In the genomic region with DNA sequence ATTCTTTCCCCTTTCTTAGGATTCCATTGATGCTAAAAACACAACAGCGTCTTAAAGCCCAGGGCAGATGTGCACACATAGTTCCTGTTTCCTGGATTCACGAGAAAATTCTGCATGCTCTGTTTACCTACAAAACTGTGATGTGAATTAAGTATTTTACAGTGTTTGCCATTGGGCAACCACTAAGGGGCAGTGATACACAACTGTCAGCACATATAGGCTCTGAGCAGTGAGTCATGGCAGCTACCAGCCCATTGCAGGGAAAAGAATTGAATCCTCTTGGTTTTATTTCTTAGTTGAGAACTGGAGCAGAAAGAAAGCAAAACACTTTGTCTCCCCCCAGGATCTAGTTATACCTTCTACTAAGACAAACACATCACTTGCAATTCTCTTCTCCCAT, we compare ENCODE assay signal across 10 mouse cellular contexts.
DNase-seq lines count a peak whose midpoint lies in the region; ATAC-seq and TF ChIP-seq lines count a peak whose summit lies in the region.
"Had no signal": no experiment of that assay in that cellular context is flagged by ENCODE, and none has a peak within 500 bp of the region (broad histone marks: within the 10 kb centered on the region; RNA-seq: fewer than 3 reads in every experiment).

No protein-coding gene starts in this region.

- DNase-seq in kidney, postnatal 0 days (ENCODE audit: low spot score): peak; percentile 33
- no peak for DNase-seq in kidney, postnatal 36 days
- DNase-seq in hindbrain, embryonic 14.5 days (ENCODE audit: low spot score): peak; percentile 61
- no peak for DNase-seq in spleen, postnatal 14 days (ENCODE audit: low spot score in 2 of 2)
- no peak for DNase-seq in kidney, adult 2 months

- no peaks in the 10 kb centered on the region for H3K4me1 ChIP-seq in kidney, postnatal 0 days (replicated peaks; ENCODE audit: insufficient read depth, low read length)
- H3K4me1 ChIP-seq in cortical plate, adult 2 months (ENCODE audit: control insufficient read depth, insufficient read depth, low read length): no peaks in the 10 kb centered on the region
- H3K4me1 ChIP-seq in hindbrain, embryonic 14.5 days (replicated peaks; ENCODE audit: control insufficient read depth, insufficient read depth, low read length): peaks cover 15% of the 10 kb centered on the region
- peaks cover 9% of the 10 kb centered on the region for H3K4me1 ChIP-seq in neural tube, embryonic 15.5 days
- H3K4me1 ChIP-seq in kidney, adult 2 months (ENCODE audit: control insufficient read depth, insufficient read depth, low read length): no peaks in the 10 kb centered on the region
- H3K4me1 ChIP-seq in kidney, embryonic 16.5 days (ENCODE audit: insufficient read depth, low read length): no peaks in the 10 kb centered on the region

- no peak for ATAC-seq in kidney, postnatal 0 days (replicated peaks; ENCODE audit: low FRiP score, low read depth)
- ATAC-seq in hindbrain, embryonic 14.5 days (ENCODE audit: low FRiP score): peak; percentile 68; the same call in 1 of the 2 replicates
- peak; percentile 66; the same call in 1 of the 2 replicates for ATAC-seq in neural tube, embryonic 15.5 days (ENCODE audit: low FRiP score)
- ATAC-seq in kidney, embryonic 16.5 days (ENCODE audit: low FRiP score, low TSS enrichment): no peak
- ATAC-seq: inflammation-experienced regulatory T-cells, adult 6 months had no signal

- no peaks in the 10 kb centered on the region for H3K9me3 ChIP-seq in kidney, postnatal 0 days (replicated peaks; ENCODE audit: low read length)
- no peaks in the 10 kb centered on the region for H3K9me3 ChIP-seq in hindbrain, embryonic 14.5 days (ENCODE audit: control insufficient read depth, low read length)
- no peaks in the 10 kb centered on the region for H3K9me3 ChIP-seq in neural tube, embryonic 15.5 days (replicated peaks)
- no peaks in the 10 kb centered on the region for H3K9me3 ChIP-seq in kidney, embryonic 16.5 days (ENCODE audit: low read length)
- H3K9me3 ChIP-seq: G1E had no signal

- TF ChIP-seq CTCF in kidney, postnatal 0 days (IDR thresholded peaks at IDR 0.05; ENCODE audit: low read depth): peak; percentile 50
- peak; percentile 57 for TF ChIP-seq CTCF in cortical plate, adult 2 months (IDR thresholded peaks at IDR 0.05; ENCODE audit: extremely low read depth, insufficient read depth, low read length)
- TF ChIP-seq CTCF in kidney, adult 2 months (conservative IDR thresholded peaks at IDR 0.05; ENCODE audit: insufficient read depth, insufficient read length, low read depth, low read length): no peak

- no peak overlapping the region for H3K4me3 ChIP-seq in kidney, postnatal 0 days (replicated peaks; ENCODE audit: low read depth, low read length)
- no peak overlapping the region for H3K4me3 ChIP-seq in cortical plate, adult 2 months (ENCODE audit: insufficient read depth, low read length)
- no peak overlapping the region for H3K4me3 ChIP-seq in hindbrain, embryonic 14.5 days (replicated peaks; ENCODE audit: low read length)
- H3K4me3 ChIP-seq in neural tube, embryonic 15.5 days (replicated peaks): no peak overlapping the region
- H3K4me3 ChIP-seq in kidney, adult 2 months (ENCODE audit: insufficient read depth, low read depth, low read length): no peak overlapping the region
- H3K4me3 ChIP-seq in kidney, embryonic 16.5 days (ENCODE audit: low read length): no peak overlapping the region

- no peak for TF ChIP-seq POLR2A in cortical plate, adult 2 months (IDR thresholded peaks at IDR 0.05; ENCODE audit: extremely low read depth, insufficient read depth, low read length)
- no peak for TF ChIP-seq POLR2A in kidney, adult 2 months (IDR thresholded peaks at IDR 0.05; ENCODE audit: low read depth, low read length)

- WGBS in kidney, postnatal 0 days: 54% methylated on average over 2 of the region's 2 CpGs
- 46% methylated on average over 2 of the region's 2 CpGs for WGBS in hindbrain, embryonic 14.5 days
- WGBS in neural tube, embryonic 15.5 days: 53% methylated on average over 2 of the region's 2 CpGs
- WGBS in kidney, adult 2 months: 39% methylated on average over 2 of the region's 2 CpGs
- whole genome bisulfite sequencing in kidney, embryonic 16.5 days: 57% methylated on average over 2 of the region's 2 CpGs

- no peak overlapping the region for H3K4me2 ChIP-seq in kidney, postnatal 0 days (ENCODE audit: low read length)
- H3K4me2 ChIP-seq in hindbrain, embryonic 14.5 days (replicated peaks): no peak overlapping the region
- no peak overlapping the region for H3K4me2 ChIP-seq in neural tube, embryonic 15.5 days
- no peak overlapping the region for H3K4me2 ChIP-seq in kidney, embryonic 16.5 days (replicated peaks; ENCODE audit: low read depth, low read length)

- no peak overlapping the region for H3K9ac ChIP-seq in kidney, postnatal 0 days (ENCODE audit: low read depth, low read length)
- H3K9ac ChIP-seq in hindbrain, embryonic 14.5 days: no peak overlapping the region
- no peak overlapping the region for H3K9ac ChIP-seq in neural tube, embryonic 15.5 days (replicated peaks)
- H3K9ac ChIP-seq in kidney, embryonic 16.5 days (replicated peaks; ENCODE audit: low read length): no peak overlapping the region

- H3K36me3 ChIP-seq in kidney, postnatal 0 days (ENCODE audit: insufficient read depth, low read length): no peaks in the 10 kb centered on the region
- no peaks in the 10 kb centered on the region for H3K36me3 ChIP-seq in hindbrain, embryonic 14.5 days (replicated peaks; ENCODE audit: control insufficient read depth, insufficient read depth)
- no peaks in the 10 kb centered on the region for H3K36me3 ChIP-seq in neural tube, embryonic 15.5 days
- no peaks in the 10 kb centered on the region for H3K36me3 ChIP-seq in kidney, adult 2 months (ENCODE audit: control insufficient read depth, insufficient read depth, low read length)
- H3K36me3 ChIP-seq in kidney, embryonic 16.5 days (ENCODE audit: insufficient read depth, low read length): no peaks in the 10 kb centered on the region
- H3K36me3 ChIP-seq: G1E had no signal

- no peak overlapping the region for H3K27ac ChIP-seq in kidney, postnatal 0 days
- H3K27ac ChIP-seq in cortical plate, adult 2 months (ENCODE audit: insufficient read depth, low read length): no peak overlapping the region
- H3K27ac ChIP-seq in hindbrain, embryonic 14.5 days: 0 out of 2 replicates have a peak overlapping the region, but pooled peaks have one; percentile 56
- H3K27ac ChIP-seq in neural tube, embryonic 15.5 days (replicated peaks): 0 out of 2 replicates have a peak overlapping the region, but pooled peaks have one; percentile 14
- H3K27ac ChIP-seq in kidney, adult 2 months (ENCODE audit: insufficient read depth, low read depth, low read length): no peak overlapping the region
- H3K27ac ChIP-seq in kidney, embryonic 16.5 days (ENCODE audit: low read length): no peak overlapping the region

- H3K27me3 ChIP-seq in kidney, postnatal 0 days (ENCODE audit: insufficient read depth, low read length): no peaks in the 10 kb centered on the region
- H3K27me3 ChIP-seq in hindbrain, embryonic 14.5 days (ENCODE audit: control insufficient read depth, insufficient read depth, low read length): no peaks in the 10 kb centered on the region
- H3K27me3 ChIP-seq in neural tube, embryonic 15.5 days (replicated peaks): no peaks in the 10 kb centered on the region
- H3K27me3 ChIP-seq in kidney, adult 2 months (replicated peaks; ENCODE audit: control insufficient read depth, insufficient read depth, low read length): no peaks in the 10 kb centered on the region
- H3K27me3 ChIP-seq in kidney, embryonic 16.5 days (ENCODE audit: insufficient read depth, low read length): no peaks in the 10 kb centered on the region

Comparison
In these comparisons a context has a peak if more than half of its experiments do, and no peak if none do; other contexts are left out.
1. DNase-seq: peak in kidney, postnatal 0 days (single experiment) and hindbrain, embryonic 14.5 days (single experiment); none in kidney, postnatal 36 days (0 of 2), spleen, postnatal 14 days (0 of 2) and kidney, adult 2 months (single experiment).
2. ATAC-seq: peak in hindbrain, embryonic 14.5 days (single experiment) and neural tube, embryonic 15.5 days (single experiment); none in kidney, postnatal 0 days (single experiment) and kidney, embryonic 16.5 days (single experiment).
3. H3K27ac ChIP-seq: peak in hindbrain, embryonic 14.5 days (single experiment) and neural tube, embryonic 15.5 days (single experiment); none in kidney, postnatal 0 days (single experiment), cortical plate, adult 2 months (single experiment), kidney, adult 2 months (single experiment) and kidney, embryonic 16.5 days (single experiment).